Mouse (Mus musculus) hindbrain, embryonic 16.5 days (tissue): ENCODE results near the gene Cntn5. TPM values are rescaled to one million over a fixed set of nuclear protein-coding genes. Genes with fewer than 3 reads are reported as not detected.

ENCODE experiments used
- ATAC-seq: fragments of 200-750 bp; cut with Nextera tagmentation; 2 replicates; pipeline ENCODE4 v1.8.0; 2017; ENCODE audit warnings: moderate TSS enrichment, moderate library complexity
- H3K27ac ChIP-seq: fragments of 300-500 bp; sonication (generic); 2 replicates; pipeline ENCODE4 v1.5.1; 2014; ENCODE audit warnings: low read depth, mild to moderate bottlenecking, control low read depth, low read length, moderate library complexity
- H3K27me3 ChIP-seq: fragments of 300-500 bp; sonication (generic); replicated peaks from 2 replicates; pipeline ENCODE4 v1.6.1; 2014; ENCODE audit warnings: low read length; ENCODE audit not compliant: control insufficient read depth, insufficient read depth
- H3K36me3 ChIP-seq: fragments of 300-500 bp; sonication (generic); 2 replicates; pipeline ENCODE4 v1.6.1; 2014; ENCODE audit warnings: mild to moderate bottlenecking, low read length, moderate library complexity, mixed read lengths; ENCODE audit not compliant: control insufficient read depth, insufficient read depth
- H3K4me1 ChIP-seq: fragments of 300-500 bp; sonication (generic); 2 replicates; pipeline ENCODE4 v1.6.1; 2014; ENCODE audit warnings: low read depth, low read length; ENCODE audit not compliant: control insufficient read depth, insufficient read depth
- H3K4me2 ChIP-seq: fragments of 300-500 bp; sonication (generic); 2 replicates; pipeline ENCODE4 v1.6.1; 2014; ENCODE audit warnings: mild to moderate bottlenecking, low read length, control low read depth, moderate library complexity
- H3K4me3 ChIP-seq: fragments of 300-500 bp; sonication (generic); 2 replicates; pipeline ENCODE4 v1.5.1; 2014; ENCODE audit warnings: mild to moderate bottlenecking, low read length, control low read depth, moderate library complexity
- H3K9ac ChIP-seq: fragments of 300-500 bp; sonication (generic); 2 replicates; pipeline ENCODE4 v1.6.1; 2014; ENCODE audit warnings: low read depth, mild to moderate bottlenecking, control low read depth, low read length, moderate library complexity
- H3K9me3 ChIP-seq: fragments of 300-500 bp; sonication (generic); 2 replicates; pipeline ENCODE4 v1.6.1; 2014; ENCODE audit warnings: mild to moderate bottlenecking, low read length, moderate library complexity; ENCODE audit not compliant: control insufficient read depth
- WGBS: fragments of 180-500 bp; shearing (Covaris S2); extraction: QIAGEN DNeasy Blood & Tissue Kit; methylation state at CpG from one replicate; pipeline ENCODE4 v1.1.7; 2014; 5-methylcytosine and 5-hydroxymethylcytosine counted together
- polyA plus RNA-seq: library from polyadenylated mRNA; unstranded; fragments of >200 nt; fragmentation: Nextera tagmentation; extraction: Ambion mirVana; gene quantifications from 2 replicates; pipeline ENCODE4 v1.2.1, GENCODE M21; 2015

Gene Cntn5
- polyA plus RNA-seq, 1 experiment from 2014 or later: 20.4 TPM

DNA sequence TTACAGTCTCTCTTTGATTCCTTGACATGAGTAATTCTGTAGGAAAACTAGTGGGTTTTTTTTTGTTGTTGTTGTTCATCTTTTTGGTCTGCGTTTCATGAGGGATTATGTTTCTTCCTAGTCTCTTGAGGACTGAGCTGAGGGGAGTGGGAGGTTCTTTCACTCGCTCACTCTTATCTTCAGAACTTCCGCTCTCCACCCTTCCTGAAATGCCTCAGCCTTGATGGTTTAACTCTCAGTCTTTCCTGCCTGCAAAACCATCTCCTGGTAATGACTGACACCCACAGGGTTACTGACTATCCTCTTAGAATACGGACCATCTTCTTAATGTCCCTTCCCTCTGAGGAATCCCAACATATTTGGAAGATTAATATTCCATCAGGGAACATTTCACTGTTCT lies 382.0 kb downstream of the Cntn5 start:
- no peak overlapping the region for H3K9ac ChIP-seq
- H3K9me3 ChIP-seq: no peaks in the 10 kb centered on the region
- 78% methylated on average over 4 of the region's 4 CpGs for WGBS
- H3K36me3 ChIP-seq: no peaks in the 10 kb centered on the region
- no peak overlapping the region for H3K27ac ChIP-seq
- no peaks in the 10 kb centered on the region for H3K4me1 ChIP-seq
- H3K4me2 ChIP-seq: no peak overlapping the region
- no peak overlapping the region for H3K4me3 ChIP-seq
- no peaks in the 10 kb centered on the region for H3K27me3 ChIP-seq
- no peak for ATAC-seq

DNA sequence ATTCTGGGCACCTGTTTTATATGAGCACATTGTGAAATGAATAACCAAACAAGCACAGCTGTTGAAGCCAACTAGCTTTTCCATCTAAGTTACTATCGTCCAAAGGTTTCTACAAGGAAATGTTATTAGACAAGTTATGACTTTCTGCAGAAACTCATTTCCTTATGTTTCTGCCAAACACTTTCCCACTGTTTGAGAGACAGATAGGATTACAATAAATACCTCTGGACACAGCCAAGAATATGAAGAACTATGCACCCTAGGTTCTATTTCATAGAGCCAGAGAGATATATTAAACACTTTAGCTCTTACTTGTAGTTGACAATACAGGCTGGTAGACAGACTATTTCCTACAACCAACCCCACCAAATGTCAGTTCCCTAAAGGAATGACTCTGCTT lies 383.5 kb downstream of the Cntn5 start:
- Histone ChIP-seq H3K27ac (no peak overlapping the region), H3K4me2 (no peak overlapping the region), H3K9ac (no peak overlapping the region), H3K9me3 (no peaks in the 10 kb centered on the region), H3K4me3 (no peak overlapping the region), H3K27me3 (no peaks in the 10 kb centered on the region), H3K36me3 (no peaks in the 10 kb centered on the region), H3K4me1 (no peaks in the 10 kb centered on the region)
- no peak for ATAC-seq
- WGBS: 84% methylated on average over 1 of the region's 1 CpGs

DNA sequence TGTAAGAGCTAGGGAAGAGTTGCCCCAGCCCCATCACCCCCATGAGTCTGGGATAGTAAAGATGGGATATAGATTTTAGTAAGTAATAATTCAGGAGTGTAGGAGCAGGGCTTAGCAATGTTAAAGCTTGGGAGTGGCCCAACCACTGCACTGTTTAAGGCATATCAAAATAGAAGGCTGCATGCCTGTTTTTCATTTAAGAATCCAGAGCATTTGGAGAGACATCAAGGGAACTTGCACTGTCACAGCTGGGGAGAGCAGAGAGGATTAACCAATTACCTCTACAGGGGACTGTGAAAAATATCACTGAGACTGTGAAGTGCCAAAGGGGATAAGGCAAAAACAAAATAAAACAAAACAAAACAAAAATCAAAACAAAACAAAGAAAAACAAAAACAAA lies 412.3 kb downstream of the Cntn5 start:
- H3K36me3 ChIP-seq: no peaks in the 10 kb centered on the region
- H3K9ac ChIP-seq: no peak overlapping the region
- no peaks in the 10 kb centered on the region for H3K9me3 ChIP-seq
- no peak overlapping the region for H3K4me2 ChIP-seq
- H3K27ac ChIP-seq: no peak overlapping the region
- H3K4me1 ChIP-seq: no peaks in the 10 kb centered on the region
- ATAC-seq: no peak
- H3K4me3 ChIP-seq: no peak overlapping the region
- no peaks in the 10 kb centered on the region for H3K27me3 ChIP-seq

GRCm38 (mm10) chr9:10471484-10472125 lies 433.0 kb downstream of the Cntn5 start:
- Histone ChIP-seq H3K27me3 (no peaks in the 10 kb centered on the region), H3K9me3 (no peaks in the 10 kb centered on the region), H3K4me1 (no peaks in the 10 kb centered on the region), H3K27ac (no peak overlapping the region), H3K4me2 (no peak overlapping the region), H3K9ac (no peak overlapping the region), H3K4me3 (no peak overlapping the region), H3K36me3 (no peaks in the 10 kb centered on the region)
- ATAC-seq: no peak
- 79% methylated on average over 4 of the region's 4 CpGs for WGBS

DNA sequence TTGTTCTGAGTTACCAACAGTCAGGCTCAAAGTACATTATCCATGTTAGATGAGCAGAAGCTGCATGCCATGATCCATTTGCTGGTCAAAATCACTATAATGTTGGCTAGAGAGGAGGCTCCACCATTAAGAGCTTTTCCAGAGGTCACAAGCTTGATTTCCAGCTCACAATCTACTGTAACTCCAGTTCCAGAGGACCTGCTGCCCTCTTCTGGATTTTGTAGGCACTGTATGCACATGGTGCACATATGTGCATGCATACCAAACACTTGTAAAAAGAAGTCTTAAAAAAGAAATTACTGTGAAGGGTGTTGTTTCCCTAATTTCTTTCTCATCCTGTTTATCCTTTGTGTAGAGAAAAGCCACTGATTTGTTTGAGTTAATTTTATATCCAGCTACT lies 439.8 kb downstream of the Cntn5 start:
- H3K27ac ChIP-seq: no peak overlapping the region
- no peaks in the 10 kb centered on the region for H3K4me1 ChIP-seq

GRCm38 (mm10) chr9:10457900-10458299 lies 446.7 kb downstream of the Cntn5 start:
- Histone ChIP-seq H3K9ac (no peak overlapping the region), H3K4me2 (no peak overlapping the region), H3K27ac (no peak overlapping the region), H3K27me3 (no peaks in the 10 kb centered on the region), H3K4me3 (no peak overlapping the region), H3K4me1 (no peaks in the 10 kb centered on the region), H3K9me3 (no peaks in the 10 kb centered on the region), H3K36me3 (no peaks in the 10 kb centered on the region)
- ATAC-seq: no peak
- 23% methylated on average over 3 of the region's 3 CpGs for WGBS

More for the DNA sequence above, 439.8 kb downstream of the Cntn5 start:
- no peak for ATAC-seq
- H3K9me3 ChIP-seq: no peaks in the 10 kb centered on the region
- H3K4me3 ChIP-seq: no peak overlapping the region
- H3K27me3 ChIP-seq: no peaks in the 10 kb centered on the region
- no peak overlapping the region for H3K4me2 ChIP-seq
- H3K36me3 ChIP-seq: no peaks in the 10 kb centered on the region
- no peak overlapping the region for H3K9ac ChIP-seq

- Histone ChIP-seq H3K36me3 (no peaks in the 10 kb centered on the region), H3K9ac (no peak overlapping the region), H3K27ac (no peak overlapping the region), H3K4me2 (no peak overlapping the region), H3K27me3 (no peaks in the 10 kb centered on the region), H3K9me3 (no peaks in the 10 kb centered on the region), H3K4me1 (no peaks in the 10 kb centered on the region), H3K4me3 (no peak overlapping the region)
- 14% methylated on average over 3 of the region's 3 CpGs for WGBS
- ATAC-seq: no peak
Measured at GRCm38 (mm10) chr9:10448987-10449563, 455.5 kb downstream of the Cntn5 start.

- Histone ChIP-seq H3K36me3 (no peaks in the 10 kb centered on the region), H3K4me3 (no peak overlapping the region), H3K4me2 (no peak overlapping the region), H3K4me1 (no peaks in the 10 kb centered on the region), H3K27ac (no peak overlapping the region), H3K27me3 (no peaks in the 10 kb centered on the region), H3K9ac (no peak overlapping the region), H3K9me3 (no peaks in the 10 kb centered on the region)
- ATAC-seq: no peak
Measured at GRCm38 (mm10) chr9:10447220-10447837, 457.2 kb downstream of the Cntn5 start.

- no peaks in the 10 kb centered on the region for H3K9me3 ChIP-seq
- H3K27me3 ChIP-seq: no peaks in the 10 kb centered on the region
- H3K4me1 ChIP-seq: no peaks in the 10 kb centered on the region
- H3K4me2 ChIP-seq: no peak overlapping the region
- H3K9ac ChIP-seq: no peak overlapping the region
- H3K36me3 ChIP-seq: no peaks in the 10 kb centered on the region
- no peak for ATAC-seq
- H3K27ac ChIP-seq: no peak overlapping the region
- H3K4me3 ChIP-seq: no peak overlapping the region
Measured at GRCm38 (mm10) chr9:10412075-10412474, 492.5 kb downstream of the Cntn5 start.
